Mouse (Mus musculus): ENCODE data around the gene Tsen54.
A peak's percentile ranks its signal among the peaks of the same experiment; 100 is the strongest.

Tsen54 gene

GRCm38 (mm10) chr11:115814605-115815450, at the start of gene Tsen54:
Gene Tsen54 (plus strand): TSS chr11:115814724.
- peak in 1 of 2 experiments; percentile 75 for DNase-seq (ENCODE audit: low spot score in 2 of 2)

DNA sequence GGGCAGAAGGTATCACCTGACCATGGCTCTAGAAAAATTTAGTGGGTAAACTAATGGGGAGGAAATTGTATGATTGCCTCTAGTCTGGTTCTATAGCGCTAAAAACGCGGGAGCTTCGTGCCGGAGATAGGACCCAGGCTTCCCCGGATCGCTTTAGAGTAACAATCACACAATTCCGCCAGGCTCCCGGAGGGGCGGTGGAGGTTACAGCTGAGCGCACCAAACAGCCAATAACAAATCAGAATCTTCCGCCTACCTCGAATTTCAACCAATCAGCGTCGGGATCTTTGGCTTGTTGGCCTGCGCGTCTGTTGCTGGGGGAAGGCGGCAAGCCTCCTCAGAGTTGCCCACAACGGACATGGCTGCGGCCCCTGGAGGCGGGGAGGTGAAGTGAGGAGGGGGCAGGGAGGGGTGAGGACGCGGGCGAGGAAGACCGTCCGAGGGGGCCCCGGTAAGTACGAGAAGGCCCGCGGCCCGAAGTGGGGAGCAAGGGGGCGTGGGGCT, 49.4 kb upstream of the Tsen54 start, which contains the start of gene Tmem94:
Gene Tmem94, plus strand, starts transcription at position 331 of the 504 bp plus-strand sequence.
- DNase-seq (ENCODE audit: low spot score in 2 of 2): peak; percentile 91 to 99

DNA sequence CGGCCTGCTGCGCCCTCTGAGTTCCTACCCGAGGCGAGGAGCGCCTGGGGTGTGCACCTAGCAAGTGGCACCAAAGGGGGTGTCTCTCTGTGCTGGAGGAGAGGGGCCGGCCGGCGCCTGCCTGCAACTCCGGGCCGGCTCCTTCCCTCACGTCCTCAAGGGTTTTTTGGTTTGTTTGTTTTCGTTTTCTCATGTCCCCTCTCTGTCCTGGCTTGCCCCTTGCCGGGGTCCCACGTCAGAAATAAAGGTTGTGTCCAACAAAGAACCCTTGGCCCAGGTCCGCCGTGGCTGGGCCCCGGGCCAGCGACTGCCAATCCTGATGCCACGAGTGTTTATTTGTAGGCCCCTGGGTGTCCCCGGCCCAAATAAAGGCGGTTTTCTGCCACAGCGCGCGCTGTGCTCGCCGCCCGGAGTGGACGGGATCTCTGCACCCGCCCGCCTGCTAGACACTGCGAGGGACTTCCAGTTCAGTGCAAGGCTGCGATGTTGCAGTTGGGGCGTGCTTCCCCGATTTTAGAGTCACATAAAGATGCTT, 48.9 kb upstream of the Tsen54 start:
- DNase-seq (ENCODE audit: low spot score in 2 of 2): peak in 1 of 2 experiments; percentile 42

GRCm38 (mm10) chr11:115766356-115766943, 48.1 kb upstream of the Tsen54 start:
- no peak for DNase-seq (ENCODE audit: low spot score in 2 of 2)

- no peak for DNase-seq (ENCODE audit: low spot score in 2 of 2)
These were observed 47.5 kb upstream of the Tsen54 start for GRCm38 (mm10) chr11:115766981-115767380.

GRCm38 (mm10) chr11:115768896-115769295, 45.6 kb upstream of the Tsen54 start:
- DNase-seq (ENCODE audit: low spot score in 2 of 2): no peak

- DNase-seq (ENCODE audit: low spot score in 2 of 2): no peak
These were observed 39.9 kb upstream of the Tsen54 start for GRCm38 (mm10) chr11:115774653-115775052.

- DNase-seq (ENCODE audit: low spot score in 2 of 2): no peak
These were observed 38.5 kb upstream of the Tsen54 start for GRCm38 (mm10) chr11:115775821-115776665.

GRCm38 (mm10) chr11:115776954-115777353, 37.6 kb upstream of the Tsen54 start:
- no peak for DNase-seq (ENCODE audit: low spot score in 2 of 2)

DNA sequence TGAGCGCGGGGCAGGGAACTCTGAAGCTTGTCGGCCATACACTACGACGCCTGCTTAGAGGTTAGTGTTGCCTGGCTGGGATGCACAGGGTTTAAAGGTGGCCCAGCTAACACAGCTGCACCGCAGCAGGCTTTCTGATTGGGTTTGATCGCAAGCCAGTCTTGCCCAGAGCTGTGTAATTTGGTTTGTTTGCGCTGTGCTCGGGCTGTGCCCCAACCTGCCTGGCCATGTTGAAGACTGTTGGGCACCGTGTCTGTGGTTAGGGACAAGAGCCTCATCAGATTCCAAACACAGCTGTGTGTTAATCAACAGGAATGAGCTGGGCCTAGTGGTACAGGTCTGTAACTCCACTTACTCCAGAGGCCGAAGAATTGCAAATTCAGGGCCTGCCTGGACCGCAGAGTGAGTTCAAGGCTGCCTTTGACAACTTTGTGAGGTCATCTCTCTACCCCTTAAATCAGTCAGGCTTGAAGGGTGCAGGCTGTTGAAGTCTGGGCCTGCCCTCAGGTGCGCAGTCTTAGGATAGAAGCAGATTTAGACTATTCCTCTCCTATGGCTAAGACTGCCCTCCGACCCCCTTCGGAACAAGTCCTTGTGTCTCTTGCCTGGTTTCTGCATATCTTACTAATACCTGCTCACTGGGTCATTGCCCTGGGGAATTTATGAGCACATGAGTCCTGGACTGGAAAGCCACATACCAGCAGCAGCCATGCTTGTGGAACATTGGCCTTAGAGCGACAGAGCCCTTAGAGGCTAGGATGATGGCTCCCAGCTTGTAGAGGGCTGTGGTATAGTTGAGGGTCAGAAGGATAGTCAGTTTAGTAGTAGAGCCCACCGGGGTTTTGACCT, 36.8 kb upstream of the Tsen54 start:
- no peak for DNase-seq (ENCODE audit: low spot score in 2 of 2)

DNA sequence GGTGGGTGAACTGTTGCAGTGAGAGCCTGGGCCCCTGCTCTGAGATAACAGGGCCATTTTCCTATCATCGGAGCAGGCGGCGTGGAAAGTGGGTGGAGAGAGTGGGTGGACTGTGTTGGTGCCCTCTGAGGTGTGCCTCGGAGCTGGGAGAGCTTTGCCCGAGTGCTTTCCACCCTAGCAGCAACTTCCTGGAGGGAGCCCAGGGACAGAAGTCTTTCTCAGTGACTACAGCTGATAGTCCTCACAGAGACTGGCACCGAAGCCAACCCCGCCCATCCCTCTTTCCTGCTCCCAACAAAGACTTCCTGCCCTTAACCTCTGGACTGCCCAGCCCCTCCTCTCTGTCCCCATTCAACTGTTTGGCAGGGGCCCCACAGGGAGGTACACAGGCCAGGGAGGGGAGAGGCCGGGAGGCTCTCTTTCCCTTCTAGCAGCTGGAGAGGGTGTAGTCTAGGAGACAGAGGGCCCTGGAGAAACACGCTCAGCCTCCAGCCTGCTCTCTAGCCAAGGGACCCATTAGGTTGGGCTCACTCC, 35.4 kb upstream of the Tsen54 start:
- peak in 1 of 2 experiments; percentile 43 for DNase-seq (ENCODE audit: low spot score in 2 of 2)

DNA sequence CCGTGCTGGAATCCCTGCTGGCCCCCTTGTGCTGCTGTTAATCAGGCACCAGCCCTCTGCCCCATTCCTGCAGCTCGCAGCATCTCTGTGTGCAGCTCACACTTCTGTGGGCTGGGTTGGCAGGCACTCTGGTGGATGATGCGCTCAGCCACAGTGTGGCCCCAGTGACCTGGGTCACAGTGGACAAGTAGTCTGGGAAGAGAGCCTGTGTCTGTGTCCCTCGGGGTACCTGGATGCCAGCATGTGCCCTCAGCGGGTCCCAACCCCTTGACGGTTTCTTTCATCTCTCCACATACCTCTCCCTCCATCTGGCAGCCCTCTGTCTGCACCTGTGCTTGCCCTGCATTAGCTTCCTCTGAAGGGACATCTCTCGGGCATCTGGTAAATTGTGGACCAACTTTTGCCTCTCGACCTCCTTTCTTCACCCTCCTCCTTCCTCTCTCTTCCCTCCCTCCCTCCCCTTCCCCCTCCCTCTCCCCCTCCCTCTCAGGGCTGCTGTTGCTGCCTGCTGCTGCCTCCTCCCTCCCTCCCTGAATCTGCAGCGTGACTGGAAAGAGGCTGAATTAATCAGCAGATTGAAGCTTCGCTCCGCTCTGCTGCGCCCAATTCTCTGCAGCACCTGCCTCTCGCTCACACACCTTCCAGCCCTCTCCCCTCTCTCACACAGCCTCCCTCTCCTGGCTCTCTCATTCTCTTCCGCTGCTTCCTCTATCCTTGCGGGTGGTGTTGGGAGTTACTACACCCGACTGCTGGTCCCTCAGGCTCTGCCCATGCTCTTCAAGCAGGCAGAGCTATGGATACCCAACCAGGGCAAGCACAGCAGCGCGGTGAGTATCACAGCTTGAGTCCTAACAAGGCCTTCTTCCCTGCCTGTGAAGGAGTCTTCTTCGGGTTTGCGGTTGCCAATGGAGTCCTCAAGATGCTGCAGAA, 34.1 kb upstream of the Tsen54 start:
- peak in 1 of 2 experiments; percentile 77 for DNase-seq (ENCODE audit: low spot score in 2 of 2)

DNA sequence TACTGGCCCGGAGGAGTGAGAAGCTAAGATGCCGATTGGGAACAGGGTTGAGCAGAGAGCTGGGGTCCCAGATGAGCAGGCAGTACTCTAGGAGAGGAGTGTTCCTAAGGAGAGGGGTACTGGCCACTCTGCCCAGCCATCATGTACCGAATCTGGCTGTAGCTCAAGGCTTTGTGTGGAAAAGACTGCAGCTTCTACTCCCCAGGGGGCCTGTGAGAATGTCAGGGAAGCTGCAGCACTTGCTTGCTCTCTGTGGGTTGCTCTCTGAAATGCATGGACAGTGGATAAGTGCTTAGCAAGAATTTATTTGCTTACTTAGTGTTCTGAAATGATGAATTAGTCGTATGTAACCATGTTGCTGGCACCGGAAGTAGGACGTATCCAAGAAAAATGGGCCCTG, 28.1 kb upstream of the Tsen54 start:
- no peak for DNase-seq (ENCODE audit: low spot score in 2 of 2)

GRCm38 (mm10) chr11:115789787-115790186, 24.7 kb upstream of the Tsen54 start:
- no peak for DNase-seq (ENCODE audit: low spot score in 2 of 2)

DNA sequence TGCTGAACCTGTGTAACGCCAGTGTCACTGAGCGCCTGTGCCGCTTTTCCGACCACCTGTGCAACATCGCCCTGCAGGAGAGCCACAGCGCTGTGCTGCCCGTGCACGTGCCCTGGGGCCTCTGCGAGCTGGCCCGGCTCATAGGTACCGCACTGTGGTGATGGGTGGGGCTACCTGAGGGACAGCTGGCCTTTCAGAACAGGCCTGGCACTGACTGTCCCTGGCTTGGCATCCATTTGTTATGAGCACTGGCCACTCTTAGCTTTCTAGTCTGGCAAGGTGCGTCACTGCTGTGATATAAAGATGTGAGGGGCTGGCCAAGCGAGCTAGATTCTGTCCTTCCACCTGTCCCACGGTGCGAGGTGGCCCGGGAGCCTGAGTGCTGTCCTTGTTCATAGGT, 22.6 kb upstream of the Tsen54 start:
- DNase-seq (ENCODE audit: low spot score in 2 of 2): no peak

GRCm38 (mm10) chr11:115792353-115792752, 22.2 kb upstream of the Tsen54 start:
- no peak for DNase-seq (ENCODE audit: low spot score in 2 of 2)

GRCm38 (mm10) chr11:115796898-115797297, 17.6 kb upstream of the Tsen54 start:
- no peak for DNase-seq (ENCODE audit: low spot score in 2 of 2)

- DNase-seq (ENCODE audit: low spot score in 2 of 2): no peak
These were observed 16.9 kb upstream of the Tsen54 start for GRCm38 (mm10) chr11:115797665-115798064.

GRCm38 (mm10) chr11:115800981-115801380, 13.5 kb upstream of the Tsen54 start:
- no peak for DNase-seq (ENCODE audit: low spot score in 2 of 2)

Data from left cerebral cortex, adult 9 months (tissue).